Mouse (Mus musculus) kidney, postnatal 14 days (tissue): ENCODE measurements around the gene Ostm1.
A peak's percentile ranks its signal among the peaks of the same experiment; 100 is the strongest.

Experiments
- DNase-seq: peaks from one replicate; pipeline ENCODE4 v3.0.0; 2022; ENCODE audit warnings: mixed read lengths

Ostm1 gene

GRCm38 (mm10) chr10:42583157-42583872 lies at the start of gene Ostm1, which contains the start of gene Nr2e1:
Gene Ostm1 (plus strand): TSS chr10:42583822.
Gene Nr2e1 (minus strand): TSS chr10:42583632.
- DNase-seq: peak; percentile 17

- DNase-seq: no peak
Observed at GRCm38 (mm10) chr10:42533836-42534453, 49.7 kb upstream of the Ostm1 start.

GRCm38 (mm10) chr10:42537571-42538316 lies 45.9 kb upstream of the Ostm1 start:
- DNase-seq: no peak

GRCm38 (mm10) chr10:42545707-42546503 lies 37.7 kb upstream of the Ostm1 start:
- no peak for DNase-seq

- DNase-seq: no peak
Observed at GRCm38 (mm10) chr10:42546507-42546906, 37.1 kb upstream of the Ostm1 start.

GRCm38 (mm10) chr10:42559581-42560200 lies 23.9 kb upstream of the Ostm1 start:
- DNase-seq: no peak

DNA sequence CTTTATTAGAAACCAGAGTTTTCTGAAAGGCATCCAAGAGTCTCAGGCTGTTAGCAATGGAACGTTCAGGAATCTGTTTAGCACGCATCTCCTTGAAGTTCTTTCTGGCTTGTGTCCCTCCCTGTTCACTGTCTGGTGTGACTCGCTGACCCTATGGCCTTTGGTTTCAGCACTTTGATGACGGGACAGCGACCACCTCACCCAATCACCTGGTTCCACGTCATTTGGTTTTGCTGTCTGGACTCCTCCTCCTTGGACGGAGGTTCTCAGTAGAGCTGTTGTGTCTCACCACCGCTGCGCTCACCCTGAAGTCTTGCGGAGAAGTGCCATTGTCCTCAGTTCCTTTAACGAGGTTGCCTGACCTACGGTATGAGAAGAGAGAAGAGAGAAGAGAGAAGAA lies 21.4 kb upstream of the Ostm1 start:
- DNase-seq: peak; percentile 39

DNA sequence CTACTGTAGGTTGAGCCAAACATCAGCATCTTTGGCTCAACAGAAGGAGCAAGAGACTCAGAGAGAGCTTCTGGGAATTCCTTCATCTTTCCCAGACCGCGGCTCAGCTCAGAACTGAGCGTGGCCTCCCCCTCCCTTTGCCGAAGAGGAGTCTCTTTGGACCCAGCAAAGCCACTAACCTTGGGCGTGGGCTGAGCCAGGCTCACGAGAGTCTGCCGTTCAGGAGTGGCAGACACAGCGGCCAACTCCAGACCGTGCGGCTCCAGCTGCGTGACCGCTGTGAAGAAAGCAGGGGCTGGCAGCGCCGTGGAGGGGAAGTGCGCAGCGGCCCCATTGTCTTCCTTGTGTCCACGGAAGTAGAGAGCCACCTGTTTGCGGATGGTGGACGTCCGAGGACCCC lies 11.1 kb upstream of the Ostm1 start:
- no peak for DNase-seq

GRCm38 (mm10) chr10:42572971-42573370 lies 10.7 kb upstream of the Ostm1 start:
- DNase-seq: no peak

DNA sequence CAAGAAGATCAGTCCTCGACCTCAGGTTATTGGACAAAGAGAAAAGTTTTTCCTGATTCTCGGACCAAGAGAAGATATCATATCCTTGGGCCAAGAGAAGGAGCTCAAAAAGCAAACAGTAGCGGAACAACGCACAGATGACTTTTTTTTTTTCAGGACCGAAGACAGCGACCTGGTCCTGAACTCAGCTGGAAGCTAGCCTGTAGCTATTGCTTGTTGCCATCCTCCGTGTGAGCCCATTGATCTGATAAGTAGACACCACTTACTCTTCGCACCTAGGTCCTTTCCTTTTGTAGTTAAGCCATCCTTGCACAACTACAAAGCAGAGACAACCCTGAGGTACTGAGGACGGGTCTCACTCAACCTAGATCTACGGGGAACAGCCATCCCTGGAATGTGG lies 9.0 kb upstream of the Ostm1 start:
- no peak for DNase-seq

DNA sequence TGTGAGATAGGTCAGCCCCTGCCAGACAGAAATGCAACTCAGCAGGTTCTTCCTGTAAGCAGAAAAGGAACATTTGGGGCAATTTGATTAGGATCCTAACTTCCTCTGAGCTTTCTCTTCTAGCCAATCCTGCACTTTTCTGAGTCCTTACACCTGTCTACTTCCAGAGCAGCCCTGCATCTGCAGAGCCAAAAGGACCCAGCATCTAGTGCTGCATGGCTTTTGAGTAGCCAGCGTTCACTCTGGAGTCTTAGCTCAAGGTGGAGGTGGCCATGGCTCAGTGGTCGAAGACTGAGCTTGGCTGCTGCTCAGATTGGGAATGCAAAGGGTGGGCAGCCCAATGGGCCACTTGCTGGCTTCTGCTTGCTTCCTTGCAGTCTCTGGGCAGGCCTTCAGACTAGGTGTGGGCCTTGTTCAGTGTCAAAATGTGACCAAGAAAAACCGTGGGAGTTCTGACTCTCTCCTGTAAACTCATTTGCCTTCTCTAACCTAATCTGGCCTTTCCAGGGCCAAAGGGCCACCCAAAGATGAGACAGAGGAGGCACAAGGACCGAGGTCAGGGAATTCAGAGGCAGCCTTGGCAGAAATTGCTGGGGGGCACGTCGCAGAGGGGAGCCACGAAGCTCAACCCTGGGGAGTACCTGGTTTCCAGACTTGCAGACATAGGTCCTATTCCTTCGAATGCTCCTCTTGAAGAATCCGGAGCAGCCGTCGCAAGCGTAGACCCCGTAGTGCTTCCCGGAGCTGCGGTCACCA lies 5.9 kb upstream of the Ostm1 start:
- no peak for DNase-seq

DNA sequence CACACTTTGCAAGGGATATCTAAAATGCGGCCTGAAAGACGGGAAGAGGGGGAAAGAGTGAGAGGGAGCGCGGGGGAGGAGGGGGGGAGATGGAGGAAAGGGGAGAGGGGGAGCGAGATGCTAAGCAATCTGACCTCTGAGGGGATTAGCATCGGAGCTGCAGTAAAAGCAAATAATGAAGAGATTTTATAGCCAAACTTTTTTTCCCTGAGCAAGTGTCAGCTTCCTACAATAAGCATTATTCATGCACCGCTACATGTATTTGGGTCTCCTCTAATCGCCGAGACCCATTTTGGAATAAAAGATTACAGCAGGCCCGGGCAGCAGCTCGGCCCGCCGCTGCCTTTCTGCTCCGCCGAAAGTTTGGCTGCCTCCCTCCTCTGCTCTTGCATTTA lies 5.3 kb upstream of the Ostm1 start:
- DNase-seq: no peak

DNA sequence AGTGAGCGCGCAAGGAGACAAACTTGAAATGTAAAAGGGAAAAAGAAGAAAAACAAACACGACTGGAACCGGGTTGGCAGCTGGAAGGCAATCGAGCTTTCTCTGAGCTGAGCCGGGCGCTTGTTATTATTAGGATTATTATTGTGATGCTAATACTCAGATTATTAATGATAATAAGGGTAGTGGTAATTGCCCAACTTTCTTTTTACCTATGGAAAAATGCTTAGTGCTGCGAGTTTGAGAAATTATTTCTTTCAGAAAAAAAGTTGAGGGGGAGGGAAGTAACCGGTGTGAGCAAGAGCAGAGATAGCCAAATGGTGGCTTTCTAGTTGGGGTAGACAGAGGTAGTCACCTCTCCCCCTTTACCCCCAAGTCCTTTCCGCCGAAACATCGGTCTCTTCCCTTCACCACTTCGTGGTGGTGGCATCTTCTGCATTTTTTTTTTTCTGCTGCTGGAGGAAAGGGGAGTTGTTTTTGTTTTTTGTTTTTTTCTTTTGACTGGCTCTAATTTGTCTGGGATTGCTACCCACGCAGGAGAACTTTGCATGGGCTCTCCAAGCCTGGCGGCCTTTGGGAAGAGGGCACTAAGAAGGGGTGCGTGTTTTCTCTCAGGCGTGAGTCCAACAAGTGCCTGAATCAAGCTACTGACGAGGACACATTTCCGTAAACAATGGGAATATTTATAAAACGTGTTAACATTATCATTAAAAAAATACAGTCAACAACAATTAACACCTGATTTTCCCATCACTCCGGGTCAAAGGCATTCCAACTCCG lies 4.7 kb upstream of the Ostm1 start:
- DNase-seq: no peak

DNA sequence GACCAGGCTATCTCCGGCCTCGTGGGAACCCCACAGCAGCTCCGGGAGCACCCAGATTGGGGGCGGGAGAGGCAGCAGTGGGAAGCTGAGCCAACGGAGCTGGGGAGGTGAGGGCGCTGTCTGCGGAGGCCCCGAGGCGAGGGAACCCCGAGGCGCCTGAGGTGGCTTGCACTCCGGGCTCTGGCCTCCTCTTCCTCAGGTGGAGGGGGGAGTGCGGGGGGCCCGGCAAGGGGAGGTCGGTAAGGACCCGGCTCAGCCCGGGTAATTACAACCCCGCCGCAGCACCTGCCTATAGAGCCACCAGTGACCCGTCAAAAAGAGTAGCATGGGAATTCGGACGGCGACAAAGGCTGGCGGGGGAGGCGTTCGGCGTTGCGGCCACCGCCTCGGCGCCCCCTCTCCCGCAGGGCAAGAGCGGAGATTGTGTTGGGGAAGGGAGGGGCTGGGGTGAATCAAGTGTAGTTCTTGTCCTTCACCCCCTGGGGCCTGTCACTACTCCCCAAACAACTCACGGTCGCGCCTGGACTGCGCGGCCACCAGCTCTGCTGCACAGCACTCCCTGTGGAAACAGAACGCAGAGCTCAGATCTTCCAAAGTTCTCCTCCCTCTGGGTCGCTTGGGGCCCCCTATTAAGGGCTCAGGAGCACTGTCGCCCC lies 4.0 kb upstream of the Ostm1 start:
- DNase-seq: no peak

GRCm38 (mm10) chr10:42580131-42580950 lies 3.3 kb upstream of the Ostm1 start:
- no peak for DNase-seq

DNA sequence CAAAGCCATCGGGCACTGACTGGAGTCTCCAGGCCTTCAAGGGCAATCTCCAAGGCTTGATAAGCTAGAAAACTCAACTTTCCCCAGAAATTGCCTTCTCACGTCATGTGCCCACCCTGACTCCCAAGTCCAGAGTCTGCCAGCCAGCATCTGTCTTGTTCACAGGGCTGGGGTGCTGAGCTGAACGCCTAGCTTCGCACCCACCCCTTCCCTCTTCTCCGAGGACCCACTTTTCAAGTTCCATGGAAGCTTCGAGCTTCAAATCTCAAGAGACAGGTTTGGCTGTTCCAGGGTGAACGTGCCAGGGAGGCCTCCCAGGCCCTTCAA lies 2.7 kb upstream of the Ostm1 start:
- DNase-seq: no peak

DNA sequence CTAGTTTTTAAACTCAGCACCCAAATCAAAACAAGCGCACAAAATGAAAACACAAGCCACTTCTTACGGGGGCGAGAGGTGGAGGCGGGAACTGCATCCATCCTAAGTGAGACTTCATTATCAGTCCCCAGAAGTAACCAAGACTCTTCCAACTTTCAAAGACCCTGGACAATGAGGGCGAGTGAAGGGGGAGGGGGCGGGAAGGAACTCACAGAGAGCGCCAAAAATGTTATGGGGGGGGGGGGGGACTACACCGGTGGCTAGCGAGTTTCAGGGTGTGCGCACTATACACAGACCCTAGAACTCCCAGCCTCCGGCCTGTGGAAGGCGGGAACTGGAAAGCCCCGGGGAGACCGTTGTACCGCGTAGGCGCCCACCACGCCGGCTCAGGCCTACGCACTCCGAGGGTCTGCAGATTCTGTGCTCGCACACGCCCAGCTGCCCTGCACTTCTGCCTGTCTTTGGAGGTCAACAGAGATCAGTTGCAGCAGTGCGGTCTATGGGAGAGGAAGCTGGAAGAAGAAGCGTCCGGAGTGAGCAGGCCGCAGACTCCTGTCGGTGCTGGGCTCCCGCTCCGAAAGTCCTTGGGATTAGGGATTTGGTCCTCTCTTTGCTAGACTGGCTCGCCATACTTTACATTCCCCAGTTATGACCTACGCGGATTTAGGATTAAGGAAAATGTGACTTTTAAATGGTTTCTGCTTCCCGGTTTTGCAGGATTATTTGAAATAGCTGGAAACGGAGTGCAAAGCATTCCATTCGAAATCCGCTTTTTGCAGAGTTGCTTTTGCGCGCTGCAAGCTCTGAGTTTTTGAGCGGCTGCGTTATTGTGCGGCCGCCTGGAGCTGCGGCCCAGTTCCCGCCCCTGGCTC lies 1.7 kb upstream of the Ostm1 start:
- no peak for DNase-seq

- DNase-seq: no peak
Observed at GRCm38 (mm10) chr10:42582566-42583110, 984 bp upstream of the Ostm1 start.
